Mouse (Mus musculus): ENCODE measurements around the gene Clptm1.
A peak's percentile ranks its signal among the peaks of the same experiment; 100 is the strongest.

The Clptm1 gene

DNA sequence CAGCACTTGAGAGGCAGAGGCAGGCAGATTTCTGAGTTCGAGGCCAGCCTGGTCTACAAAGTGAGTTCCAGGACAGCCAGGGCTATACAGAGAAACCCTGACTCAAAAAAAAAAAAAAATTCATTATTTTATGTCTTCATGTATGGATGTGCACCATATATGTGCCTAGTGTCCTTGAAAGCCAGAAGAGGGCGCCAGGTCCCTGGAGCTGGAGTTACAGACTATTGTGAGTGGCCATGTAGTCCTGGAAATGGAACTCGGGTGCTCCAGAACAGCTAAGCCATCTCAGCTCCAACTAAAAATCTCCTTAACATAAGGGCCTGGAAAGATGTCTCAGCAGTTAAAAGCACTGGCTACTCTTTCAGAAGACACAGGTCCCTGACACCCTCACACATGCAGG is 1.9 kb upstream of the Clptm1 start:
- no peak for DNase-seq (ENCODE audit: extremely low read depth, low read depth, low spot score)

DNA sequence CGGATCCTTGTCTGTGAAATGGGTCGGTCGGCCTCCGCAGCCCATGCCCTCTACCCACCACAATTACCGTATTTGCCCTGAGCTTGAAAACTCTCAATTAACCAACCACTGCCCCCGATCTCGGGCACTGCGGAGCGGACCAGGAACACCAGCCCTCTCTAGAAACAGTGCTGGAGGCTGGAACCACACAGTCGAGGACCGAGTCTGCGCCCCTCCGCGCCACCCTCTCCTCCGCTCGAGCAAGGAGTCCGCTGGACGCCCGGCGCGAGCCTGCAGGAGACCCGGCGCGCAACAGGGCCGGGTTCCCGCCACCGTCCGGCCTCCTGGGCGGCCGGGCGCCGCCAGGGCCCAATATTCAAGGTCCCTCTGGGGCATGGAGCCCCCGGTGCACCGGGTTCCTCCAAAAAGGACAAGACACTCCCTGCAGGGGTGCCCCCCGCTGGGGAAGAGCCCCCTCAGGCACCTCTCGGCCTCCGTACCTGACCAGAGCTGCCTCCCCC is 328 bp downstream of the Clptm1 start:
- no peak for DNase-seq (ENCODE audit: extremely low read depth, low read depth, low spot score)

DNA sequence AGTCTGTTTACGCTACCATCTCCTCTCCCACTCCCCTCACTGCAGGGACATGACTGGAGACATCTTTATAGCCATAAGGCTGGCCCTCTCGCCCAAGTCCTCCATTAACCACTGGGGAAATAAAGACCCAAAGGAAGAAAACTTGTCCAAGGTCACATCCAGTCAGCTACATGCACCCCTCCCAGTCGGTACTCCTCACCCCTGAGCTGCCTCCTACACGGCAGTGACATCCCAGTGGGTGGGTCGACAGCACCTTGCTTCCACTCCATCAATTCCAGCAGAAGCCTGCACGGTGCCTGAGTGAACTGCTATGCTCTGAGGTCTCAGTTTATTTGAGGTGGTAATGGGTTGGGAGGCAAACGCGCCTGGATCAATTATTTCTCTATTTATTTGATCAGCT is 893 bp downstream of the Clptm1 start:
- no peak for DNase-seq (ENCODE audit: extremely low read depth, low read depth, low spot score)

DNA sequence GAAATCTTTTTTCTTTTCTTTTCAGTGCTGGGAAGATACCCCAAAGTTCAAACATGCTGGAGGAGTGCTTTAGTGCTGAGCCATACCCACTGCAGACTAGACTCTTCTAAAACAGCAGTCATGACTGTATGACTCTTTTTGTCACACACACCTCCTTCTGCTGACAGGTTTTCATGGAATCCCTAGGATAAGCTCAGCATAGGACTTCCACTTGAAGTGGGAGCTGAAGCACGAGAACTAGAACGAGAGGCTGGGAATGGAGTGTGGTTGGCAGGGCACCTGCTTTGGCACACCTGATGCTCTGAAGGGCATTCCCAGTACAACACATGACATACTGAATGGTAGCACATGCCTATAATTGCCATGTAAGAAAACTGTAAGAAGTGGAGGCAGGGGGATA is 12.2 kb downstream of the Clptm1 start:
- no peak for DNase-seq (ENCODE audit: extremely low read depth, low read depth, low spot score)

DNA sequence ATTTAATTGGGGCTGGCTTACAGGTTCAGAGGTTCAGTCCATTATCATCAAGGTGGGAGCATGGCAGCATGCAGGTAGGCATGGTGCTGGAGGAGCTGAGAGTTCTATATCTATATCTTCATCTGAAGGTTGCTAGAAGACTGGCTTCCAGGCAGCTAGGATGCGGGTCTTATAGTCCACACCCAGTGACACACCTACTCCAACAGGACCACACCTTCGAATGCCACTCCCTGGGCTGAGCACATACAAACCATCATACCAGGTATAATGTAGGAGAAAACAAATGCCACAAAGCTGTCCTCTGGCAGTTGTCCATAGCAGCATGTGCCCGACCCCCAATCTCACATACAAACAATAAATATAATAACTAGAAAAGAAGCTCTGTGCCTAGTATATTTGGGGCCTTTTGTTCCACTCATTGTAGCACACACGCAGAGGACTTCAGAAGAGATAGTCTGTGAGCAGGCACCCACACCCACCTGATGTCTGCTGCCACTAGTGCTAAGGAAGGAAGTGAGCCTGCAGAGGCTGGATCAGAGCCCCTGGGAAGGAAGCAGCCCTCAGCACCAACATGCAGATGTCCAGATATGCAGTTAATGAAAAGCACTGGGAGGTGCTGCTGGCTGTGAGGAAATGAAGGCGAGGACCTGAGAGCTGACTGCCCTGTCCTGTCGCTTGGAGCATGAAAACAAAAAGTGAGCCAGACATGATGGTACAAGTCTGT is 13.6 kb downstream of the Clptm1 start:
- no peak for DNase-seq (ENCODE audit: extremely low read depth, low read depth, low spot score)

DNA sequence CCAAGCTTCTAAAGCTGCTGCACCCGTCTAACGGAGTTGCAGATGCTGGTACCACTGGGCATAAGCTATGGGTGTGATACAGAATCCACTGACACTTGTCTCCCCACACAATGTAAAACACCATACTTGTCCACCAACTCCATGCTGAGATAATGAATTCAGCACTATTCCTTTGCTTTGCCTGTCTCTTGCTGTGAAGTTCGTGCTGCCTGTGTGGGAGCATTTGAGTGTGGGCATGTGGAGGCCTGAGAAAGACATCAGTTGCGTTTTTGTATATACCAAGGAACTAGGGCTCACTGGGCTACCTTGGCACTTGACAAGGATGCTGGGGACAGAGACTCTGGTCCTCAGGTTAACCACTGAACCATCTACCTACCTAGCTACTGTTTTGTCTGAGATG is 23.6 kb downstream of the Clptm1 start:
- no peak for DNase-seq (ENCODE audit: extremely low read depth, low read depth, low spot score)

DNA sequence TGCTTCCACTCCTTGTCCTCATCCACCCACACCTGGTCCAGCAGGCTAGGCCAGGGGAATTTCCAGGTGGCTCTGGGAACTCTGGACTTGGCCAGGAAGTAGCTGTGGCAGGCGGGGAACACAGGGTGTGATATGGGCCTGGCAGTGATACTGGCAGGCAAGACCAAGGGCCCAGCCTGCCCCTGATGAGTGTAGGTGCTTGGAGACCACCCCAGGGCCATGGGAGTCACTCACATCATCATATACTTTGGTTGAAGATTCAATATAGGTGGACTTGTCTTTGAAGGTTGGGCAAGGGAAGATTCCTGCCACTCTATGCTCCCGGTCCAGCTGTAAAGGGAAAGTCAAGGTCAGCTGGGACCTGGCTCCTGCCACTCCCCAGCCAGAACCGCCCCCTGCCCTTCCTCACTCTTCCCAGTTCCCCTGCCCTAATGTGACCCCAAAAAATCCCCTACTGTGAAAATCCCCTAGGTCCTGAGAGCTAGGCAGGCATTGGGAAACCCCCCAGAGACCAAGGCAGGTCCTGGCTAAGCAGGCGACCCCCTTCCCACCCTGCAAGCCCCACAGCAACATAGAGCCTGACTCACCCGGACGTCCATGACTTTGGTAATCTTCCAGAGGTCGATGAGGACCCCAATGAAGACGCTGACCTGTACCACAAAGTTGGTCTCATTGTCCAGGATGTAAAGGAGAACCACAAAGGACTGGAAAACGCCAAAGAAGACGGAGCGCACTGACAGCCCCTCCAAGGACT is 29.6 kb downstream of the Clptm1 start:
- DNase-seq (ENCODE audit: extremely low read depth, low read depth, low spot score) = no peak

DNA sequence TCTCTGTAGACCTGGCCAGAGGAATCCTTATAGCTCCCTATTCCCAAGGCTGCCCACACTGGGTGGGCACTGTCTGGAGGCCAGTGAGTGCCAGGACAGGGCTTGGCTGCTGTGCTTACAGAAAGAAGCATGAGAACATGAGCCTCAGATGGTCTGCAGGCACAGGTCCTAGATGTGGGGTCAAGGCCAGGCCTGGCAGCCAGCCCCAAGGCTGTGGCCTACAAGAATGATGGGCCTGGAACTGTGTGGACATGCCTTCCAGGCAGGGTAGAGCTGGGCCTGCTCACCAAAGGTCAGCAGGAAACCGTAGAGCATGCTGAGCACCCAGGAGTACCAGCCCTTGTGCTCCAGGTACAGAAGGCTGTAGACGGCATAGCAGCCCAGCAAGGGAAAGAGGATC is 30.2 kb downstream of the Clptm1 start:
- DNase-seq (ENCODE audit: extremely low read depth, low read depth, low spot score) = no peak

DNA sequence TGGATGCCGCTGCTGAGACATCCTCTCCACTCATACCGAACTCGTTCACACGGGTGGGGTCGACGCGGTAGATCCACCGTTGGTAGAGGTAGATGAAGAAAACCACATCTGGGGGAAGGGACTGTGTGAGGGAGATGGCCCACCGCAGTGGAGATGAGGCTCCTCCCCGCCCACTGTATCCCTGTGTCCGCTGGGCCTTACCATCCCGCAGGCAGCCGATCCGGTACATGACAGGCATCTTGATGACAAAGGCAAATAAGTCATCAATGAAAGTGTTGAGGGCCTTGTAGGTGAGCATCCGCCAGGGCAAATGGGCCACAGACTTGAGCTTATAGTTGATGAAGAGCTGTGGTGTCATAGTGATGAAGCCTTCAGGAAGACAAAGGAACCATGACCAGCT is 31.0 kb downstream of the Clptm1 start:
- DNase-seq (ENCODE audit: extremely low read depth, low read depth, low spot score) = no peak

DNA sequence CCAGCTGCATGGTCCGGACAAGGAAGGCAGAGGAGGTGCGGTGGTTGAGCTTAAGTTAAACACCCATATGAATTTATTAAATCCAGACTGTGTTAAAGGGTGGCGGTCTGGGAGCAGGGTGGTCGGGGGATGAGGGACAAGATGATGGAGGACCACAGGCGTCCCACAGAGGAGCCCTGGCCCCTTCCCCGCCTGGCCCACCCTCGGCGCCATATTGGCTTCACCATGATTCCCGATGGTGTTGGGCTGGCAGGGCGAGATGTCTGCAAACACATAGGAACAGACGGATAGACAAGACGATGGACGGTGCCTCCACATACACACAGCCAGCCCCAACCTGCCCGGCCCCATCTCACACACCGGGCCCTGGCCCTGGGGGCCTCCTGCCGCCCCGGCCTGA is 31.6 kb downstream of the Clptm1 start:
- DNase-seq (ENCODE audit: extremely low read depth, low read depth, low spot score) = no peak

DNA sequence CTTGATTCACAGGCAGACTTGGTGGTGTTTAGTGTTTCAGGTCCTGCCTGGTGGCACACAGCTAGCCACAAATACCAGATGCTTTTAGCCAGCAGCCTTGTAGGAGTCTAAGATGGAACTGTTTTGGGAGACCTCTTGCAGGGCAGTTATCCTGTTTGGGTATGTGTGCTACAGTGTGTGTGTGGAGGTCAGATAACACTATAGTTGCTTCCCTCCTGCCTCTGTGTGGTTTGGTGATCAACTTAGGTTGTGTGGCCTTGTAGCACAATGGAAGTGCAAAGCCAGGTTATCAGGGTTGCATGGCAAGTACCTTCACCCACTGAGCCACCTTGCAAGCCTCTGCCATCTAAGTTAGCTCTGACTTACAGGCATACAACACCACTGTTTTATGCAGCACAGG is 32.1 kb downstream of the Clptm1 start:
- DNase-seq (ENCODE audit: extremely low read depth, low read depth, low spot score) = no peak

DNA sequence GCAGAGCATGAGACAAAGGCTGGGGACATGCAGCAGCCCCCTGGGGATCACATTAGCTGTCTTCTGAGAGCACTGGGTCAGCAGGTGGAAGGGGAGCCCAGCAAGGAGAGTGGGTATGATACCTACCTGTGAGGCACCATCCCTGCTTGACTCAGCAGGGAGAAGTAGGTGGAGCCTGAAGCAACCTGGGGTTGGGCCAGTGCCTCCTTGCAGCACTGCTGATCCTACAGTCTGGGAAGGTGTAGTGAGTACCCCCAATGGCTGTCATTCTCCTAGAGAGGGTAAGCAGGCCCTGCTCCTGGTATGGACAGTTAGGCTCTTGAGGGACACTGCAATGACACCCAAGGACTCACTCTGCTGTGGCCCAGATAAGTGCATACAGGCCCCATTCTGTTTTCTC is 32.6 kb downstream of the Clptm1 start:
- no peak for DNase-seq (ENCODE audit: extremely low read depth, low read depth, low spot score)

DNA sequence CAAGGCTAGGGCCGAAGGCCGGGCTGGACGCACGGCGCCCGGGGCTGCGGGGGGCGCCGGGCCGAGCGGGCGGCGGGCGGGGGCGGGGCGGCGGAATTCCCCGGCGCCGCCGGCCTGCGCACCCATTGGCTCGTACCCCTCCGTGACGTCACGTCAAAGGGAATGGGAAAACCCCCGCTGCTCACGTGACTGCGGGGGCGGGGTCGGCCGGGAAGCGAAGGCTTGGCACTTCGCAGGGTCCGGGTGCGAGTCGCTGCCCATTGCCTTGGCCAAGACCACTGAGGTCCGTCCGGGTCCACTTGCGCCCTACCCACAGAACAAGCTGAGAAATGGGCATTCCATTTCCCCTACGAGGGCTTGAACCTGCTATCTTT is 35.5 kb downstream of the Clptm1 start, which contains the start of gene Relb:
Gene Relb (minus strand): TSS at position 78 of the 374 bp plus-strand sequence.
- DNase-seq (ENCODE audit: extremely low read depth, low read depth, low spot score) = no peak

DNA sequence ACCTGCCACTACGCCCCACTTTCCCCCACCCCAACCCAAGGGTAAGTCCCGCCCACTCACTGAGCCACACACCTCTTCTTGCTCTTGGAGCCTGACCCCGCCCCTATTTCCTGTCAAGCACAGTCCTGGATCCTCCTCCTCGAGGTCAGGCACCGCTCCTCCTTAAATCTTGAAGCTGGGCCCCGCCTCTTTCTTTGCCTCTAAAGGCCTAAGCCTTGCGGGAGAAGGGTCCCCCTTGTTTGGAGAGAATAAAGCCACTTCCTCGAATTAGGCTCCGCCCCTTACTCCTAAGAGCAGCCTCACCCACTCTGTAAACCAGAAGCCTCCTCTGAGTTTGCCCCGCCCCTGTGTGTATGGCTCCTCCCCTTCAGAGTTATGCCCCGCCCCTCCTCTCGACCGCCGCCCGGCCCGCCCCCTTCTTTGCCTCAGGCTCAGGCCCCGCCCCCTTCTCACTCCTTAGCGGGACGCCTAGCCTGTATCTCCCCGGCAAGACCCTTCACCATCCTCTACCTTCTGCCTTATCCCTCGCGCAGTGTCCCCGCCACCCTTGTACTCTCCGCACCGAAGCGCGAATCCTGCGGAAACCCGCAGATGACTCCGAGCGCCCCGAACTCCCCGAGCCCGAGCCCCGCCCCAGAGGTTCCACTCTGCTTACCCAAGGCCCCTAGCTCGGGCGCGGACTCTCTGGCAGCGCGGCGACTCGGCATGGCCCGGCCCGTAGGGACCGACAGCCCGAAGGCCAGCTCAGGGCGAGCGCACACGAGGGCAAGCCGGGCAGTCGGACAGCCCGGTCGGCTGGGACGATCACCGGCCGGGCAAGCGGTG is 36.1 kb downstream of the Clptm1 start:
- DNase-seq (ENCODE audit: extremely low read depth, low read depth, low spot score) = peak; percentile 92

DNA sequence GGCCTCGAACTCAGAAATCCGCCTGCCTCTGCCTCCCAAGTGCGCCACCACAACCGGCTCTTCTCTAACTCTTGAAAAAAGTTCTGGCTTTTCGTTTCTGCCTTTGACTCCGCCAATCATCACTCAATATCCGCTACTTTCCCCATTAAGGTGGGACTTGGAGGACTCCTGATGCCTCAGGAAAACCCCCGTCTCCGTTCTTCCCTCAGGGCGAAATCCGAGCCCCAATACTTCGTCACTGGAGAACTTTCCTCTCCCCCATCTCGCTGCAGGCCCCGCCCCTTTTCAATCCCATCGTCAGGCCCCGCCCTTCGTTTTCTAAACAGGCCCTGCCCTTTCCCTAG is 36.7 kb downstream of the Clptm1 start:
- DNase-seq (ENCODE audit: extremely low read depth, low read depth, low spot score) = no peak

DNA sequence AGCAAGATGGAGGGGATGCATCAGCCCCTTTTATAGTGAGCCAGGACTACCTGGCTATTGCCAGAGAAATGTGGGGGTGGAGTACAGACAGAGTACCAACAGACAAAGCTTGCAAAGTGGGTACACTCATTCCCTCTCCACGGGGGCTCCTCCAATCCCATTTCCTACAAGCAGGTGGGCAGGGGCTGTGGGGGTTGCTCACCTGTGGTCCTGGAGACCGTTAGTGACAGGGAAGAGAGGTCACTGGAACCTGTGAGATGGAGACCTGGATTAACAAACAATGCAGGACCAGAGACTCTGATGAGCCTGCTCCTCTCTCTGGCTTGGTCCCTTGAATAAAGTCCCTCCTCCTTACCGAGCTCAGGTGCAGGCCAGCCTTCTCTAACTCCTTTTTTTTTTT is 37.1 kb downstream of the Clptm1 start:
- no peak for DNase-seq (ENCODE audit: extremely low read depth, low read depth, low spot score)

DNA sequence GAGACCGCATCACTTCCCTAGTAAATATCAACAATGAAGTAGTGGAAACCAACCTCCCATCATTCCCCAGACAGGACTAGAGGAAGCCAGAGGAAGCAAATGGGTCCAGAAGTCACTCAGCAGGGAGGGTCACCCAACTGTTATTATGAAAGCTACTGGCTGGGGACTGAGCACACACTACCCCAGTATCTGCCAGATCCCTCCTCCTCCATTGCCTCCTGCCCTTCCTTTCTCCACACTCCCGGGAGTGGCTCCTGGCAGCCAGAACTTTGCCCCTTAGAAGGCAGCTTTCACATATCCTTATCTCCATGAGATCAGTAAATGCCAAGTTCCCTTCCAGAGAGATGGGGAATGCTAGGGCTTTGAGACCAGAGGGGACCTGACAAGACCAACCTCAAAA is 41.4 kb downstream of the Clptm1 start:
- DNase-seq (ENCODE audit: extremely low read depth, low read depth, low spot score) = no peak

DNA sequence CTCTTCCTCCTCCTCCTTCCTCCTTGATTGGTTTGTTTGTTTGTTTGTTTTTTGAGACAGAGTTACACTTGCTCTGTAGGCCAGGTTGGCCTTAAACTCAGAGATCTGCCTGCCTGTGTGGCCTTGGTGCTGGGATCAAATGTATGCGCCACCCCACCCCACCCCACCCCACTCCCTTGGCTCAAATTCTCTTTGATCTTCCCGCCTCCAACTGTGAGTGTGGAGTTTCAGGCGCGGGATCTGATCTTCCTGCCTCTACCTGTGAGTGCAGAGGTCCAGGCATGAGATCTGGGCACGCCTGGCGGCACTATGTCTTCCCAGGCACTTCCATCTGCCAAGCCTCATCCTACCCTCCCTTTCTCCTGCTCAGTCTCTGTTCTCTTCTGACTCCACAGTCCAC is 42.6 kb downstream of the Clptm1 start:
- DNase-seq (ENCODE audit: extremely low read depth, low read depth, low spot score) = no peak

DNA sequence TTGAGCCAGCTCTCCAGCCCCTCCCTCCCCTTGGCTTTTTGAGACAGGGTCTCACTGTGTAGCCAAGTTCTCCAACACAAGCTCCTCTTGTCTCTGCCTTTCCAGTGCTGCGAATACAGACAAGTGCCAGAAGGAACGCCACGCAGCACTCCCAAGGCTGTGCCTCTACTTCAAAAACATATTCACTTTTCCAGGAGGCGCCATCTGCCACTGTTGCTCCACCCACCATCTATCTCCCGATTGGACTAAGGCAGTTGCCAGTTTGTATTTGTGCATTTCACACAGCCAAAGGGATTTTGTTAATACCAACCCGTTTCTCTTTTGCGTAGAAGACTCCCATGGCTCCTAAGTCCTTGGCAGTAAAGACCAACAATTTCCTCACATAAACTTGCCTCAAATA is 44.0 kb downstream of the Clptm1 start:
- no peak for DNase-seq (ENCODE audit: extremely low read depth, low read depth, low spot score)

DNA sequence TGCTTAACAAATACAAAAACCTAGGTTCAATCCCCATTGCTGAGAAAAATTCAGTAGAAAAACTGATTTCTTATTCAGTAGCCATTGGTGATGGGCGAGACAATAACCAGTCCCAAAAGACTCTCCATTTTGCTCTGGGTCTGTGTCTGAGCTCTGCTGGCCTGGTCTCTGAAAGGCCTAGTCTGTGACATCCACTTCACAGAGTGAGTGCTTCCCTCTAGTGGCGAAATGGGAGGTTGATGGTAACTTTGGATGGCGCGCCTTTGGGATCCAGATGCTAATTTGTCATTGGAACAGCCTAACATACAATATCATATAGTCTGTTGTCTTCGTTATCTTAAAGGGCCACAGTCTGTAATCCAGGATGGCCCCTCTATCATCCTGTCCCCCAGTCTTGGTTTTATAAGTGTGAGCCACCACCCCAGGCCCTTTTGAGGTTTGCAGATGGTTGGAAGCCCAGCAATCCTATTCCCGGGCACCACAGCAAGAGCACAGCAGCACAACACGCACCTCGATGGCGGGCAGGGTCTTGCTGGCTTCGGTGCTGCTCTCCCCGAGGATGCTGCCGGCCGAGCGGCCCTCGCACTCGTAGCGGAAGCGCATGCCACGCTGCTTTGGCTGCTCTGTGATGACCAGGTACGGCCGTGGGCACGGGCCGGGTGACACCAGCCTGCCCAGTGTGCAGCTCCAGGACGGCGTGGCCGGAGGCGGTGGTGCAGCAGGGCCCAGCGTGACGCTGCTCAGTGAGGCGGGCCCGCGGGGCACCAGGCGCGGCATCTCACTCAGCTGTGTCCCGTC is 45.6 kb downstream of the Clptm1 start:
- no peak for DNase-seq (ENCODE audit: extremely low read depth, low read depth, low spot score)

DNA sequence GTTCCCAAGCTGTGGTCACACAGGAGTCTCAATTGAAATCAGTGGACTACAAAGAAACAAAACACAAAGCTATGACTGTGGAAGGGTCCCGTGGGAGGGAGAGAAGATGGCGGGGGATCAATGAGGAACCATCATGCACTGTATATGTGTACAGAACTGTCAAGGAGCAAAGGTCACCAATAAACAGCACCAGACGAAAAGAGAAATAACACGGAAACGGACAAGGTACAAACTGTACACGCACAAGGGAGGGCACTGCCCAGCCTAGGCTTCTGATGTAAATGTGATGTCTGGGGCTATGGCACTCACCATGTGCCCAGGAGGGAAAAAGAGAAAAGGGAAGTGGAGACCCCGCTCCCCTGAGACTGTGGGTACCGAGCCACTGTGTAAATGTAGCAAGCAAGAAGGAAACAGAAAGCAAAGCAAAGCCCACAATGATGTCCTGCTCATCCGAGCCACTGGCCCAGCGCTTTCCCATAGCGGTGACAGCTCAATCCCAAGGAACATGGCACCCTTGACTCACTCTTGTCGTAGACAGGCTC is 49.7 kb downstream of the Clptm1 start:
- DNase-seq (ENCODE audit: extremely low read depth, low read depth, low spot score) = no peak
